Mouse (Mus musculus) heart, embryonic 13.5 days (tissue): ENCODE data around the gene Vsig2. TPM values are rescaled to one million over a fixed set of nuclear protein-coding genes. Genes with fewer than 3 reads are reported as not detected.

Experiments
- ATAC-seq: fragments of 200-750 bp; cut with Nextera tagmentation; 2 replicates; pipeline ENCODE4 v1.8.0; 2017; ENCODE audit warnings: moderate TSS enrichment; ENCODE audit not compliant: insufficient number of reproducible peaks, low FRiP score, low TSS enrichment; ENCODE audit errors: extremely low read depth
- H3K27ac ChIP-seq: fragments of 300-500 bp; sonication (generic); replicated peaks from 2 replicates; pipeline ENCODE4 v1.5.1; 2015; ENCODE audit warnings: moderate library complexity, mild to moderate bottlenecking, inconsistent platforms
- H3K27me3 ChIP-seq: fragments of 300-500 bp; sonication (generic); replicated peaks from 2 replicates; pipeline ENCODE4 v1.6.1; 2015; ENCODE audit warnings: mild to moderate bottlenecking, inconsistent platforms
- H3K36me3 ChIP-seq: fragments of 300-500 bp; sonication (generic); 2 replicates; pipeline ENCODE4 v1.6.1; 2015; ENCODE audit warnings: mild to moderate bottlenecking, inconsistent platforms
- H3K4me1 ChIP-seq: fragments of 300-500 bp; sonication (generic); 2 replicates; pipeline ENCODE4 v1.6.1; 2015; ENCODE audit warnings: inconsistent platforms
- H3K4me2 ChIP-seq: fragments of 300-500 bp; sonication (generic); 2 replicates; pipeline ENCODE4 v1.6.1; 2015; ENCODE audit warnings: inconsistent platforms, mild to moderate bottlenecking, moderate library complexity
- H3K4me3 ChIP-seq: fragments of 300-500 bp; sonication (generic); 2 replicates; pipeline ENCODE4 v1.5.1; 2015; ENCODE audit warnings: moderate library complexity, mild to moderate bottlenecking, inconsistent platforms
- H3K9ac ChIP-seq: fragments of 300-500 bp; sonication (generic); 2 replicates; pipeline ENCODE4 v1.6.1; 2015; ENCODE audit warnings: inconsistent platforms, mild to moderate bottlenecking, moderate library complexity
- H3K9me3 ChIP-seq: fragments of 300-500 bp; sonication (generic); 2 replicates; pipeline ENCODE4 v1.6.1; 2016; ENCODE audit warnings: inconsistent platforms
- WGBS: fragments of 180-500 bp; shearing (Covaris S2); methylation state at CpG from one replicate; pipeline ENCODE4 v1.1.7; 2015; ENCODE audit warnings: mixed read lengths; 5-methylcytosine and 5-hydroxymethylcytosine counted together
- polyA plus RNA-seq: library from polyadenylated mRNA; unstranded; fragments of >200 nt; fragmentation: Nextera tagmentation; extraction: Ambion mirVana; gene quantifications from 2 replicates; pipeline ENCODE4 v1.2.1, GENCODE M21; 2015

Vsig2 gene
- polyA plus RNA-seq, 1 experiment from 2014 or later: 1.4 TPM

DNA sequence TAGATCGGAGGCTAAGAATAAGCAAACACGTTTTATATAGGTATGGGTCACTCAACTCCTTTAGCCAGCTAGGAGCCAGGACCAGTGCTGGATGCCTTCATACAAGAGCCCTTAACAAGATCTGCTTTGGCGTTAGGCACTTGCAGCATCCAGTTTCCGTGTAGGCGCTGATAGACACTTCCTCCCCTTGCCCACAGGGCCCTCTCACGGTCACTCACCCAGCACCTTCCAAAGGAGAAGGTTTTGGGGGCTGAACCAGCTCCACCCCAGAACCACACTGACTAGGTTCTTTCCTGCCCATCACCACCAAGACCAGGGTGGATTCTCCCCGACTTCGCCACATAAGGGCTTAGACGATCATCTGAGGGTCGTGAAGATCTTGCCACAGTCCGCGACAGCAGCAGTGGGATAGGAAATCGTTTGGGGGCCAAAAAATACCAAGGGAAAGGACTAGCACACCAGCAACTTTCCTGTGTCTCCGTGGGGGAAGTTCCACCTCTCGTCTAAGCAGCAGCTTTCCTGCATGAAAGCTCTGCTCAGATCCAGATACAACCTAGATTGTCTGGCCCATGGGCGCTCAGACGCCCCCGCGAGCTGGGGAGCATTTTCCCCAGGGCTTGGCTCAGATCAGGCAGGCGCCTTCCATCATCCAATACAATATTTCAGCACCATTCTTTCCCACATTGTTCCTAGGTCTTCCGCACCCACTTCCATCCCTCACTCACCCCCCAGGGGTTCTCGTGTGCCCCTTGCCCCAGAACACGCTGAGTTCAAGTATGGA is 12.9 kb downstream of the Vsig2 start:
- 2% methylated on average over 23 of the region's 23 CpGs for WGBS
- peak overlapping the region; percentile 93 for H3K4me2 ChIP-seq
- peak overlapping the region; percentile 56 for H3K4me3 ChIP-seq
- no peaks in the 10 kb centered on the region for H3K9me3 ChIP-seq
- no peaks in the 10 kb centered on the region for H3K36me3 ChIP-seq
- peaks cover 80% of the 10 kb centered on the region for H3K27me3 ChIP-seq
- no peak for ATAC-seq
- H3K9ac ChIP-seq: peak overlapping the region; percentile 75
- H3K27ac ChIP-seq: no peak overlapping the region
- H3K4me1 ChIP-seq: peaks cover 25% of the 10 kb centered on the region

DNA sequence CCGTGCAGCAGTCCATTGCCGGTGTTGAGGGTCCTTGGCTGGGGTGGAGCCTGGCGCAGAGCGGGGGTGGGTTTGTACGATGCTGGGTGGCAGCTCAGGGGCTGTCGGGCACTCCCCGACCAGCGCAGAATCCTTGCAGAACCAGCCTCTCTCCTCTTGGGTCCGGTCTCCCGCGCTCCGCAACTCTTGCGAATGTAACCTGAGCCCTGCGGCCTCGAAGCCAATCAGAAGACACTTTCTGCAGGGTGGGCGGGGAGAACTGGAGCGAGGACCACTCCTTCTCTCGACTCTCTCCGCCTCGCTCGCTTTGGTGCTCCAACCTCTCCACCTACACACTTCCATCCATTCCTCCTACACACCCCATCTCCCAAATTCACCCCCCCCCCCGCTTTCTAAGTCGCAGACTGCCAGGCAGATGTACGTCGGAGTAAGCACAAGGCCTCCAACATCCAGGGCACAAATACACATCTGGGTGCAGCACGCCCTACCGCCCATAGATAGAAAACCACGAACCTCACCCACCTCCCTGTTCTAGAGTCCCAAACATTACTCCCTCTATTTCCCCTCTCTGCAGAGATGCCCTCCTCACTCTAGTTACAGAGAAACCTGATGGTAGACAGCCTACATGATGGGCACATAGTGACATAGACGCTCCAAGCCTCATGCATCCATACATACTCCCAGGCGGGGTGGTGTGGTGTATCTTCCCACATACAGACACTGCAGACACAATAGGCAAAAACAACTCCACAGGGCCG is 13.7 kb downstream of the Vsig2 start, which contains the start of gene Nrgn:
TSS of gene Nrgn (minus strand) at position 369 of the 758 bp plus-strand sequence.
- Histone ChIP-seq H3K27ac (no peak within 1 kb of the TSS), H3K4me3 (peak within 1 kb of the TSS; percentile 56), H3K9ac (peak within 1 kb of the TSS; percentile 75), H3K9me3 (no peaks in the 10 kb centered on the region), H3K36me3 (no peaks in the 10 kb centered on the region), H3K4me2 (peak within 1 kb of the TSS; percentile 93), H3K4me1 (peaks cover 25% of the 10 kb centered on the region), H3K27me3 (peaks cover 79% of the 10 kb centered on the region)
- 4% methylated on average over 31 of the region's 31 CpGs for WGBS
- ATAC-seq: peak; percentile 69

DNA sequence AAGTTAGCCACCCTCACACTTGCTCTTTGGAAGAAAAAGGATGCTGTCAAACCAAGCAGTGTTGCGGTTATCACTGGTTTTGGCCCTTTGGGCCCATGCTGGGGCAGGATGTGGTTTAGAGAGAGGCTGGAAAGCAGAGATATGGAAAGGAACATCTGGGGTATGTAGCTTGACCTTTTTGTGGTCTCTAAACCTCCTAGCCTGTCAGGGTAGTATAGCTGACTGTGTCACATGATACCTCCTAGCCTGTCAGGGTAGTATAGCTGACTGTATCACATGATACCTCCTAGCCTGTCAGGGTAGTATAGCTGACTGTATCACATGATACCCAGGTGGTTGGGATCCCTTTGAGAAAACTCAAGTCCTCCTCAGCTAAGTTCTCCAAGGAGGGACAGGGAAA is 15.2 kb downstream of the Vsig2 start:
- Histone ChIP-seq H3K9ac (no peak overlapping the region), H3K27ac (no peak overlapping the region), H3K4me1 (peaks cover 25% of the 10 kb centered on the region), H3K36me3 (no peaks in the 10 kb centered on the region), H3K4me3 (no peak overlapping the region), H3K4me2 (no peak overlapping the region), H3K27me3 (peaks cover 66% of the 10 kb centered on the region), H3K9me3 (no peaks in the 10 kb centered on the region)
- WGBS: 63% methylated on average over 1 of the region's 1 CpGs
- no peak for ATAC-seq

DNA sequence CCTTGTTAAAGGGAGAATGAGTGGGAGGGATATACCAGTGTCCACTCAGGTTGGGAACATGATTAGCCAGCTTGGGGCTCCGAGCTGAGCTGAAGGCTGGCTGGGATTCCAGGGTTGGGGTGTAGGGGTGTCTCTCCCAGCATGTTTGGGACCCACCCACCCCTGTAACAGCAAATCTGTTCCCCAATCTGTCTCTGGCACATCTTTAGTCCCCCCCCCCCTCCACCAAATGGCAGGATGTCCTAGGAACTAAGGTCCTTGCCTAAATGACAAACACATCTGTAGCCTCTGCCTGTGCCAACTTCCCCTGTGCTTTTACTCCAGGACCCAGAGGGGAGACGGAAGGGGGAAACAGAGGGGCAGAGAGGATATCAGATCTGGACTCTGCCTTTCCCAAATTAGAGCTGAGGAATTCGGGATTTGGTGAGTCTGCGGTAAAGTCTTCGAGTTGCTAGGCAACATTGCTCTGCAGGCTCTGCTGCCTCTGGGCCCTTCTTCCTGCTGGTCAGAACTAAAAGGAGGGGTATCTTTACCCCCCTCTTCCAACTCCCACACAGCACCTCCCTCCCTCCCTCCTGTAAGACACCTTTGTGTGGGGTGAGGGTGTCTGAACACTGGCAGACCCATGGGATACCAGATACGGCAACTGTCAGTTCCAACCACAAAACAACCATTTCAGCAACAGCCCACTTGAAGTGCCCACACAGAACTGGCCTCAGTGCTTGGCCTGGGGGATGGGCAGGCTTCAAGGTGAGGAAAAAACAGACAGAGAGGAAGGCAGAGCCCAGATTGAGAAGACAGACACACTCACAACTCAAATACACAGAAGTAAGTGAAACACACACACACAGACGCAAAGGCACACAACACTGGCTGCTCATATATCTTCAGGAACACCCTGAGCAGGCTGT is 16.0 kb downstream of the Vsig2 start, which contains the start of gene Siae:
TSS of gene Siae (plus strand) at position 861 of the 911 bp plus-strand sequence.
- Histone ChIP-seq H3K36me3 (no peaks in the 10 kb centered on the region), H3K4me2 (no peak within 1 kb of the TSS), H3K4me1 (peaks cover 25% of the 10 kb centered on the region), H3K27ac (no peak within 1 kb of the TSS), H3K27me3 (peaks cover 57% of the 10 kb centered on the region), H3K9ac (no peak within 1 kb of the TSS), H3K9me3 (no peaks in the 10 kb centered on the region), H3K4me3 (no peak within 1 kb of the TSS)
- WGBS: 27% methylated on average over 7 of the region's 7 CpGs
- no peak for ATAC-seq

DNA sequence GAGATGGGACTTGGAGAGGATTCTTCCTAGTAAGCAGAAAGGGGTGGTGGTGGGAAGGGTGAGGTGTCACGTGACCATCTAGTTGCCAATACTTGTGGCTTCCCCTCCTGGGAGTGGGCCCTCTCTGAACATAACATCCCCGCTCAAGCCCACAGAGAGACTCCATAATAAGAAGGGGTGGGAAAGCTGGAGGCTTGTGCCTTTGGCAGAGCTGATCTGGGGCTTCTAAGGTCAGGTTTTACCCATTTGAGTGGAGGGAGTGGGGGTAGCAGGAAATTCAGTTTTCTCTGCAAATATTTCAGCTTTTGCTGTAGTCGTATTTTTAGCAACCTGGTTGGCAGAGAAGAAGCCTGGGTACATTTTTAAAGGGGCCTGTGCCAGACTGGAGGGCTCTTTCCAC is 17.3 kb downstream of the Vsig2 start:
- Histone ChIP-seq H3K27me3 (peaks cover 45% of the 10 kb centered on the region), H3K4me3 (no peak overlapping the region), H3K9ac (no peak overlapping the region), H3K27ac (no peak overlapping the region), H3K36me3 (no peaks in the 10 kb centered on the region), H3K4me2 (no peak overlapping the region), H3K4me1 (peaks cover 24% of the 10 kb centered on the region), H3K9me3 (no peaks in the 10 kb centered on the region)
- 70% methylated on average over 3 of the region's 3 CpGs for WGBS
- no peak for ATAC-seq

DNA sequence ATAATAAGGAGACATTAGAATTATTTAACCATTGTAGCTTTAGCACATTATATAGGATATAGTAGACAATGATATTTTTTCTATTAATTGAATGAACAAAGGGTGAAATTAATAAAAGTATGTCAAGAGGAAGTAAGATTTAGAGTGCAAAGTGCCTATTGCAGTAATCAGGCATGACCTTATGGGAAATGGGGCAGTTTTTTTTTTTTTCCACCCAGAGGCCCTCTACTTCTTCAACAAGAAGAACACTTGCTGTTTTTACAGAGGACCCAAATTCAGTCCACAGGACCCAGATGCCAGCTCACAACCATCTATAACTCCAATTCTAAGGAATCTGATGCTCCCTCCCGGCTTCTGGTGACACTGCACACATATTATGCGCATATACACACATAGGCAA is 21.6 kb downstream of the Vsig2 start:
- peaks cover 1% of the 10 kb centered on the region; the same call in 1 of the 2 replicates for H3K4me1 ChIP-seq
- H3K36me3 ChIP-seq: no peaks in the 10 kb centered on the region
- ATAC-seq: no peak
- H3K4me3 ChIP-seq: no peak overlapping the region
- no peak overlapping the region for H3K4me2 ChIP-seq
- 76% methylated on average over 2 of the region's 2 CpGs for WGBS
- H3K9ac ChIP-seq: no peak overlapping the region
- no peaks in the 10 kb centered on the region for H3K9me3 ChIP-seq
- H3K27ac ChIP-seq: no peak overlapping the region
- peaks cover 14% of the 10 kb centered on the region; the same call in 1 of the 2 replicates for H3K27me3 ChIP-seq

DNA sequence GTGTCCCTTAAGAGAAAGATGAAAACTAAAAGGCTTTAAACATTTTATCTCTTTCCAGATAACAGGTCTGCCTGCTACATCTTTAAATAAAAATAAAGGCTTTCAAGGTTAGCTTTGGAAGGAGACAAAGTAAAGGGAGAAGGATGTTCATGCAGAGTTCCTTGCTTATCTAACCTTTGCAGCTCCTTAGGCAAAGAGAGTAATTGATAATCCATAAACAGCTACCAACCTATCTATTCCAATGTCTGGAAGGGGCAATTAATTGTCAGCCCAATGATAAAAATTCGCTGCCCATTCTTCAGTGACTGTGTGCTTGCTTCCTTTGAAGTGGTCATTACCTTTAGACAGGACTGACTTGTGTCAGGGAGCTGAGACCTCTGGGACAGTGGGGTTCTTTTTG is 24.8 kb downstream of the Vsig2 start:
- 57% methylated on average over 1 of the region's 1 CpGs for WGBS
- no peak overlapping the region for H3K27ac ChIP-seq
- no peaks in the 10 kb centered on the region for H3K27me3 ChIP-seq
- no peak for ATAC-seq
- H3K4me3 ChIP-seq: no peak overlapping the region
- peaks cover 15% of the 10 kb centered on the region for H3K4me1 ChIP-seq
- H3K4me2 ChIP-seq: no peak overlapping the region
- H3K36me3 ChIP-seq: no peaks in the 10 kb centered on the region
- H3K9ac ChIP-seq: no peak overlapping the region
- H3K9me3 ChIP-seq: no peaks in the 10 kb centered on the region

DNA sequence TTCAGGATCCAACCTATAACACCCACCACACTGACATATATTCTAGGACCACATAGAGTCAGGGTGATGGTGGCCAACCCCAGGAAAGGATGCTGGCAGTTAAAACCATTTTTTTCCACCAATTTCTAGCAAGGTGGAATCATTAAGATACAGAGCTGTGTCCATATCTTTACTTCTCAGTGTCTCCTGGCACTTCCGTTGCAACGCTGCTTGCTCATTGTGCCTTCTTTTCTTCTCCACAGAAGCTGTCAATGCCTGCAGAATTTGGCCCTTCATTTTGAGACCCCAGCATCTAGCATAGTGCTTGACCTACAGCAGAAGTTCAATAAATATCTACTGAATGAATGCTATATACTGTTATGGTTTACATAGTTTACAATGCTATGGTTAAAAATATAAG is 28.0 kb downstream of the Vsig2 start:
- Histone ChIP-seq H3K4me2 (no peak overlapping the region), H3K4me3 (no peak overlapping the region), H3K9ac (no peak overlapping the region), H3K9me3 (no peaks in the 10 kb centered on the region), H3K4me1 (peaks cover 31% of the 10 kb centered on the region), H3K36me3 (no peaks in the 10 kb centered on the region), H3K27ac (no peak overlapping the region), H3K27me3 (no peaks in the 10 kb centered on the region)
- WGBS: 74% methylated on average over 2 of the region's 2 CpGs
- ATAC-seq: no peak

DNA sequence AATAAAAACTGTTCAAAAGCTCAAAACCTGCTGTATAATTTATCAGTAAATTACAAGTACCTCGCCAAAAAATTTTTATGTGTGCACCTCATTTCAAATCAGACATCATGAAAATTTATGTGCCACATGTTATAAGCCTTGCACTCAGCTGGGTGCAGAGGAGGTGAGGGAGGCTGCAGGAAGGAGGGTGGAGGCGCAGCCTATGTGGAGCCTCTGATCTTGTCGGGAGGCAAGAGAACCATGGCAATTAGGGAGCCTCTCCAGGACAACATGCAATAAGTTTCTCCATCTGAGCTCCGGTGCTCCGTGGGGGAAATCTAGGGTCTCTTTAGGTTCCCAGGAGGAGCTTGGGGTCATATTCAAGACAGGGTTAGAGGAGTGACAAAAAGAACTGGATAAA is 28.4 kb downstream of the Vsig2 start:
- Histone ChIP-seq H3K4me2 (peak overlapping the region; percentile 58; the same call in 1 of the 2 replicates), H3K27me3 (no peaks in the 10 kb centered on the region), H3K27ac (0 out of 2 replicates have a peak overlapping the region, but pooled peaks have one; percentile 13), H3K4me1 (peaks cover 35% of the 10 kb centered on the region), H3K9ac (no peak overlapping the region), H3K9me3 (no peaks in the 10 kb centered on the region), H3K36me3 (no peaks in the 10 kb centered on the region), H3K4me3 (peak overlapping the region; percentile 14; the same call in 1 of the 2 replicates)
- 46% methylated on average over 5 of the region's 5 CpGs for WGBS
- no peak for ATAC-seq

DNA sequence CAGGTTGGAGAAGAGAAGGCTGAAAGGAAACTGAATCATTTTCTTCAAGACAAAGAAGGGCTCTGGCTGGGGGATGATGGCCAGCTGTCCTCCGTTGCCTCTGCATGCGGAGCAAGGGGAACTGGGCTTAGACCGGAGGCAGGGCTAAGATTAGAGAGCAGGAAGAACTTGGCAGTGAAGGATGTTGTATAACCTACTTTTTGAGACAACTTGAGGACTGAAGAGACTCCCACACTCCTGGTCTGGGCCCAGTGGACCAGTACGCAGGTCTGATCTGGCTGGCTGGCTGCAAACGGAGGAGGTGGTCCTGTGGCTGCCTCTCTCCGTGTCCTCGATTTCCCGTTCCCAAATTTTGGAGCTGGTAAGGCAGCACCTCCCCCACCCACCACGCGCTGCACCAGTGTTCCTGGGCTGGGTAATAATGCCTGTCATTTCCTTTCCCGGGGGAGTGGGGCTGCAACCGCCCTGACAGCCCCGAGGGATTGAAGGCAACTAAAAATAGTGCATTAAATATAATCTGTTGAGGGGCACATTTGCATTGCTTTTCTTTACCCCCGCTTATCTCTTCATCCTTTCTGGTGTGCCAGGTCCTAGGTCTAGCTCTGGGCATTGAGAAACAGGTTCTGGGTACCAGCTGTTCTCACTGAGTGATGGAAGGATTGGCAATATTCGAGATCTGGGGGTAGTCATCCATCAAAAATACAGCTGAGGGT is 29.0 kb downstream of the Vsig2 start:
- H3K9ac ChIP-seq: 0 out of 2 replicates have a peak overlapping the region, but pooled peaks have one; percentile 16
- H3K27me3 ChIP-seq: no peaks in the 10 kb centered on the region
- H3K4me3 ChIP-seq: peak overlapping the region; percentile 14
- ATAC-seq: no peak
- H3K9me3 ChIP-seq: no peaks in the 10 kb centered on the region
- no peaks in the 10 kb centered on the region for H3K36me3 ChIP-seq
- peaks cover 41% of the 10 kb centered on the region for H3K4me1 ChIP-seq
- peak overlapping the region; percentile 58 for H3K4me2 ChIP-seq
- H3K27ac ChIP-seq: no peak overlapping the region
- WGBS: 23% methylated on average over 15 of the region's 15 CpGs
